Mouse (Mus musculus) lung, embryonic 14.5 days (tissue): ENCODE data around the gene Myo18a. TPM values are rescaled to one million over a fixed set of nuclear protein-coding genes. Genes with fewer than 3 reads are reported as not detected.

Source experiments
- ATAC-seq: fragments of 200-750 bp; cut with Nextera tagmentation; 2 replicates; pipeline ENCODE4 v1.8.0; 2017; ENCODE audit warnings: mild to moderate bottlenecking, moderate TSS enrichment, moderate library complexity; ENCODE audit not compliant: insufficient read depth
- DNase-seq: peaks from one replicate; pipeline ENCODE4 v3.0.0-alpha.2; 2015
- H3K27ac ChIP-seq: fragments of 300-500 bp; sonication (generic); 2 replicates; pipeline ENCODE4 v1.5.1; 2014; ENCODE audit warnings: low read depth, mild to moderate bottlenecking, moderate library complexity
- H3K27me3 ChIP-seq: fragments of 300-500 bp; sonication (generic); 2 replicates; pipeline ENCODE4 v1.6.1; 2014; ENCODE audit warnings: low read length, control low read depth; ENCODE audit not compliant: insufficient read depth
- H3K36me3 ChIP-seq: fragments of 300-500 bp; sonication (generic); 2 replicates; pipeline ENCODE4 v1.6.1; 2014; ENCODE audit warnings: control low read depth; ENCODE audit not compliant: insufficient read depth
- H3K4me1 ChIP-seq: fragments of 300-500 bp; sonication (generic); 2 replicates; pipeline ENCODE4 v1.6.1; 2014; ENCODE audit warnings: antibody characterized with exemption, control low read depth; ENCODE audit not compliant: insufficient read depth
- H3K4me2 ChIP-seq: fragments of 300-500 bp; sonication (generic); 2 replicates; pipeline ENCODE4 v1.6.1; 2014; ENCODE audit warnings: mild to moderate bottlenecking
- H3K4me3 ChIP-seq: fragments of 300-500 bp; sonication (generic); 2 replicates; pipeline ENCODE4 v1.5.1; 2014; ENCODE audit warnings: low read depth, low read length
- H3K9ac ChIP-seq: fragments of 300-500 bp; sonication (generic); 2 replicates; pipeline ENCODE4 v1.6.1; 2014
- H3K9me3 ChIP-seq: fragments of 300-500 bp; sonication (generic); 2 replicates; pipeline ENCODE4 v1.6.1; 2016; ENCODE audit warnings: low read depth, low read length, control low read depth
- CTCF ChIP-seq: IDR thresholded peaks from 2 replicates; pipeline ENCODE4 v1.5.1; 2016; ENCODE audit warnings: antibody characterized with exemption, low read depth
- WGBS: fragments of 180-500 bp; shearing (Covaris S2); extraction: QIAGEN DNeasy Blood & Tissue Kit; methylation state at CpG from one replicate; pipeline ENCODE4 v1.1.7; 2014; 5-methylcytosine and 5-hydroxymethylcytosine counted together
- polyA plus RNA-seq: library from polyadenylated mRNA; unstranded; fragments of >200 nt; fragmentation: Nextera tagmentation; extraction: Ambion mirVana; gene quantifications from 2 replicates; pipeline ENCODE4 v1.2.1, GENCODE M21; 2014

Gene Myo18a
- polyA plus RNA-seq, 1 experiment from 2014 or later: 35.0 TPM

- Histone ChIP-seq H3K4me2 (no peak overlapping the region), H3K9ac (no peak overlapping the region), H3K9me3 (no peaks in the 10 kb centered on the region), H3K4me1 (peaks cover 15% of the 10 kb centered on the region; the same call in 1 of the 2 replicates), H3K27me3 (no peaks in the 10 kb centered on the region), H3K27ac (no peak overlapping the region), H3K36me3 (no peaks in the 10 kb centered on the region), H3K4me3 (no peak overlapping the region)
- DNase-seq (no peak), ATAC-seq (no peak)
- WGBS: 77% methylated on average over 4 of the region's 4 CpGs
- TF ChIP-seq CTCF: no peak
Measured at GRCm38 (mm10) chr11:77760031-77760430, 3.0 kb upstream of the Myo18a start.

- ATAC-seq (peak; percentile 46), DNase-seq (peak; percentile 62)
- peak overlapping the region; percentile 87 for H3K27ac ChIP-seq
- H3K4me1 ChIP-seq: peaks cover 23% of the 10 kb centered on the region; the same call in 1 of the 2 replicates
- H3K9ac ChIP-seq: peak overlapping the region; percentile 93
- no peaks in the 10 kb centered on the region for H3K36me3 ChIP-seq
- WGBS: 4% methylated on average over 26 of the region's 26 CpGs
- H3K4me2 ChIP-seq: peak overlapping the region; percentile 91
- peak overlapping the region; percentile 90 for H3K4me3 ChIP-seq
- no peaks in the 10 kb centered on the region for H3K27me3 ChIP-seq
- TF ChIP-seq CTCF: no peak; the same call in 1 of the 2 replicates
- H3K9me3 ChIP-seq: no peaks in the 10 kb centered on the region
Measured at GRCm38 (mm10) chr11:77763673-77764340, 761 bp downstream of the Myo18a start.

GRCm38 (mm10) chr11:77764694-77765458, 1.8 kb downstream of the Myo18a start:
- 0 out of 2 replicates have a peak, but pooled peaks have one; percentile 8 for ATAC-seq
- Histone ChIP-seq H3K27ac (peak overlapping the region; percentile 87), H3K9me3 (no peaks in the 10 kb centered on the region), H3K4me1 (peaks cover 23% of the 10 kb centered on the region; the same call in 1 of the 2 replicates), H3K4me2 (peak overlapping the region; percentile 91), H3K27me3 (no peaks in the 10 kb centered on the region), H3K4me3 (peak overlapping the region; percentile 90), H3K9ac (peak overlapping the region; percentile 93; the same call in 1 of the 2 replicates), H3K36me3 (no peaks in the 10 kb centered on the region)
- DNase-seq: peak; percentile 57
- no peak for TF ChIP-seq CTCF
- WGBS: 51% methylated on average over 9 of the region's 9 CpGs

- Histone ChIP-seq H3K9ac (no peak overlapping the region), H3K36me3 (no peaks in the 10 kb centered on the region), H3K4me2 (peak overlapping the region; percentile 91), H3K9me3 (no peaks in the 10 kb centered on the region), H3K4me1 (peaks cover 23% of the 10 kb centered on the region; the same call in 1 of the 2 replicates), H3K27me3 (no peaks in the 10 kb centered on the region), H3K27ac (peak overlapping the region; percentile 44; the same call in 1 of the 2 replicates), H3K4me3 (no peak overlapping the region)
- ATAC-seq: no peak
- no peak for DNase-seq
- no peak for TF ChIP-seq CTCF
- WGBS: 52% methylated on average over 4 of the region's 4 CpGs
Measured at GRCm38 (mm10) chr11:77765459-77765777, 2.4 kb downstream of the Myo18a start.

GRCm38 (mm10) chr11:77766351-77767001, 3.4 kb downstream of the Myo18a start:
- Histone ChIP-seq H3K9me3 (no peaks in the 10 kb centered on the region), H3K9ac (peak overlapping the region; percentile 45), H3K27ac (peak overlapping the region; percentile 52; the same call in 1 of the 2 replicates), H3K4me1 (peaks cover 23% of the 10 kb centered on the region; the same call in 1 of the 2 replicates), H3K27me3 (no peaks in the 10 kb centered on the region), H3K36me3 (no peaks in the 10 kb centered on the region), H3K4me3 (peak overlapping the region; percentile 41), H3K4me2 (peak overlapping the region; percentile 91)
- peak; percentile 64 for TF ChIP-seq CTCF
- DNase-seq: peak; percentile 67
- 3% methylated on average over 35 of the region's 35 CpGs for WGBS
- peak; percentile 36; the same call in 1 of the 2 replicates for ATAC-seq

- ATAC-seq (no peak), DNase-seq (no peak)
- no peak overlapping the region for H3K27ac ChIP-seq
- no peaks in the 10 kb centered on the region for H3K36me3 ChIP-seq
- H3K4me2 ChIP-seq: no peak overlapping the region
- no peak overlapping the region for H3K9ac ChIP-seq
- H3K9me3 ChIP-seq: no peaks in the 10 kb centered on the region
- H3K27me3 ChIP-seq: no peaks in the 10 kb centered on the region
- TF ChIP-seq CTCF: no peak
- WGBS: 73% methylated on average over 4 of the region's 4 CpGs
- no peak overlapping the region for H3K4me3 ChIP-seq
- peaks cover 17% of the 10 kb centered on the region; the same call in 1 of the 2 replicates for H3K4me1 ChIP-seq
Measured at GRCm38 (mm10) chr11:77769496-77769895, 6.5 kb downstream of the Myo18a start.
